Mouse (Mus musculus): ENCODE data around the gene Zfp664. TPM values are rescaled to one million over a fixed set of nuclear protein-coding genes. Genes with fewer than 3 reads are reported as not detected.

Gene Zfp664
- polyA plus RNA-seq, 1 experiment from 2014 or later, result 94.3 TPM

DNA sequence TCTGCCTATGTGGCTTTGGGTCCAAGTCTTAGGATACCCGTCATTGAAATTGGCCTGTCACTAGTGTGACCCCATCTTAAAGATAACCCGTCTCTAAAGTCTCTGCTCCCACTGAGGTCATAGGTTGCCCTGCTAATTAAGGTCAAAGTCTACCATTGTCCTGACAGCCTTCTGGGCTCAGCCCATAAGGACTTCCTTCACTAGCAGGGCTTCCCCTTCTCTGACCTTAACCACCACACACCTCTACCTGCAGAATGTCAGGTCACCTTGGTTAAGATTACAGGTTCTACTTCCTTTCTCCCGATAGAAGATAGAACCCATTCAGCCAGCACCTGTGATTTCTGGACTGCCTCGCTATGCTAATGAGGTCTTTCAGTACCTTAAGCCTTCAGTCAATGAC, 41.4 kb downstream of the Zfp664 start:
- H3K4me3 ChIP-seq (replicated peaks), result no peak overlapping the region
- no peak for ATAC-seq (ENCODE audit: insufficient read depth, low FRiP score, low read depth)
- H3K4me2 ChIP-seq, result no peak overlapping the region
- H3K4me1 ChIP-seq, result peaks cover 14% of the 10 kb centered on the region
- no peak overlapping the region for H3K27ac ChIP-seq
- H3K9ac ChIP-seq, result no peak overlapping the region
- H3K36me3 ChIP-seq, result no peaks in the 10 kb centered on the region
- WGBS, result 73% methylated on average over 4 of the region's 4 CpGs
- no peaks in the 10 kb centered on the region for H3K27me3 ChIP-seq (replicated peaks)
- no peaks in the 10 kb centered on the region for H3K9me3 ChIP-seq

DNA sequence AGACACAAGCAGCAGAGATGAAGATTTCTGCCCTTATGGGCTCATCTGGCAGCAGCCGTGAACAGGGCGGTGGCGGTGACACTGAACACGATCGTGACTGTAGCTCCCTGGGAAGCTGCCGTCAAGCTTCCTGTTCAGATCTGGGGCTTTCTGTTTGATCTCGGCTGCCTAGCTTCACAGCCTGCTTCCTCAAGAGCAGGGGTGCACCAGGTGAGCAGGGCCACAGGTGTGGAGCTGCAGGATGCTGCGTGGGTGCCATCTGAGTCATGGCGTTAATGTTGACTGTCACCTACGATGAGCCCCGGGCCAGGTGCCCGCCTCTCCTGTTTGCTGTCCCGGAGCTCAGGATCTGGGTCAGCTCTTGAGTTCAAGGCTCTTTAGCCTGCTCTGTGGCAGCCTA, 44.4 kb downstream of the Zfp664 start:
- Histone ChIP-seq H3K4me3 (replicated peaks) (no peak overlapping the region), H3K4me1 (no peaks in the 10 kb centered on the region; the same call in 1 of the 2 replicates), H3K36me3 (no peaks in the 10 kb centered on the region), H3K9ac (no peak overlapping the region), H3K27me3 (replicated peaks) (no peaks in the 10 kb centered on the region), H3K9me3 (no peaks in the 10 kb centered on the region), H3K4me2 (no peak overlapping the region), H3K27ac (no peak overlapping the region)
- no peak for ATAC-seq (ENCODE audit: insufficient read depth, low FRiP score, low read depth)
- WGBS, result 53% methylated on average over 13 of the region's 13 CpGs

GRCm38 (mm10) chr5:124908860-124909259, 46.4 kb downstream of the Zfp664 start:
- Histone ChIP-seq H3K9ac (no peak overlapping the region), H3K4me3 (replicated peaks) (no peak overlapping the region), H3K9me3 (no peaks in the 10 kb centered on the region), H3K4me2 (no peak overlapping the region), H3K36me3 (no peaks in the 10 kb centered on the region), H3K4me1 (no peaks in the 10 kb centered on the region; the same call in 1 of the 2 replicates), H3K27ac (no peak overlapping the region), H3K27me3 (replicated peaks) (no peaks in the 10 kb centered on the region)
- WGBS, result 22% methylated on average over 5 of the region's 5 CpGs
- ATAC-seq (ENCODE audit: insufficient read depth, low FRiP score, low read depth), result peak; percentile 81; the same call in 1 of the 2 replicates

DNA sequence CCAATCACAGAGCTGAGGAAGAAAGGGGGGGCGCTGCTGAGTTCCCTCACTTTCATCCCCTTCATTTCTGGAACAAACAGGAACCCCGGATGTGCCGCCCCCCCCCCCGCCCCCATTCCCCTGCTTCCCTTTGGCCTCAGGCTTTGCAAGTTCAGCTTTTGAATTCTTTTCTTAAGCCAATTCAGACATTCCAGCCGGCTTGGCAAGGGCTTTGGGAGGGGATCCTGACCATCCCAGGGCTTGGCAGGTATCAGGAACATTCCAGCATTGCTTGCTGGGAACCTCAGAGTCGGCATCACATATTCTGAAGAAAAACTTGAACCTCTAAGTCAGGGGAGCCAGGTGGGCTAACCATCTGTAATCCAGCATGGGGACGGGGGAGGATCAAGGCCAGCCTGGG, 49.8 kb downstream of the Zfp664 start:
- WGBS, result 56% methylated on average over 7 of the region's 7 CpGs
- H3K27ac ChIP-seq, result no peak overlapping the region
- ATAC-seq (ENCODE audit: insufficient read depth, low FRiP score, low read depth), result no peak
- no peaks in the 10 kb centered on the region for H3K36me3 ChIP-seq
- no peak overlapping the region for H3K4me3 ChIP-seq (replicated peaks)
- H3K9ac ChIP-seq, result no peak overlapping the region
- H3K27me3 ChIP-seq (replicated peaks), result no peaks in the 10 kb centered on the region
- H3K4me2 ChIP-seq, result no peak overlapping the region
- H3K9me3 ChIP-seq, result no peaks in the 10 kb centered on the region
- no peaks in the 10 kb centered on the region; the same call in 1 of the 2 replicates for H3K4me1 ChIP-seq

DNA sequence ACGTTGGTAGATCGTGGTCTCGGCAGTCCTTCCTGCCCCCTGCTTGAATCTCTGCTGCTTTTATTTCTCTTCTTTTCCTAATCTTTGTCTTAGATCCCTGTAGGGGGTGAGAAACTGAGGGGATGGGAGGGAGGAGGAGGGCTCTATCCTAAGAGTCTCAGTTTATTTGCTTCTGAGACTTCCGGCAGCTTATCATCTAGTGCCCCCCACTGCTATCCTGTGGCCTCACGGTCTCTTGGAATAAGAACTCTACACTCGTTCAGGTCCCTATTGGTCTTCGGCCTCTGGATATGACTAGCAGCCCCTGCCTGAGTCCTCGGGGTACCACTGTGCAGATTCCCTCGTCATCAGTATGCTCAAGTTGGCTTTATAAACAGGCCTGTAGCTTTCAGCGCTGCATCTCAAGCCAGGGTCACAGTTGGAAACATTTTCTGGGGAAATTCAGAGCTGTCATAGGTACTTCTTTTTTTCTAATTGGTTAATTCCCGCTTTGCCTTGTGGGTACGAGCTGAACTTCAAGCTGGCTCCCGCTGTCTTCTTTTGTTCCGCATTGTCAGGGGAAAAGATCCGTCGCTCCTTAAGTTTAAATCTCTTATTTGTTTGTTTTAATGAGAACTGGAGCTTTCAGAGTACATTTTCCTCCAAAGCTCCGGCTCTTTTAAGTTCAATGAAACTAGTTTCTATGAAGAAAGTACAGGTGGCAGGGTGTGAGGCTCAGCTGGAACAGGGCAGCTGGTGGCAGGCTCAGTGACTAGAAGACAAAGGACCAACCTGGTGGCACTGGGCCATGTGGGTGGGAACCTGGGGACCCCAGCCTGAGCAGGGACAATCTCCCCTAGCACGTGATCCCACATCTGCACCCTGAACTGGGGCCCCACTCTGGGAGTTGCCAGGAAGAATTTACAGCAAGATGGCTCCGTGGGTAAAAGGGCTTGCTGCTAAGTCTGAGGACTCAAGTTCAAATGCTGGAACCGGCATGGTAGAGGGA, 50.7 kb downstream of the Zfp664 start:
- no peak for ATAC-seq (ENCODE audit: insufficient read depth, low FRiP score, low read depth)
- Histone ChIP-seq H3K36me3 (no peaks in the 10 kb centered on the region), H3K9ac (no peak overlapping the region), H3K27me3 (replicated peaks) (no peaks in the 10 kb centered on the region), H3K27ac (no peak overlapping the region), H3K9me3 (no peaks in the 10 kb centered on the region), H3K4me2 (no peak overlapping the region), H3K4me1 (no peaks in the 10 kb centered on the region; the same call in 1 of the 2 replicates), H3K4me3 (replicated peaks) (no peak overlapping the region)
- WGBS, result 53% methylated on average over 20 of the region's 20 CpGs

DNA sequence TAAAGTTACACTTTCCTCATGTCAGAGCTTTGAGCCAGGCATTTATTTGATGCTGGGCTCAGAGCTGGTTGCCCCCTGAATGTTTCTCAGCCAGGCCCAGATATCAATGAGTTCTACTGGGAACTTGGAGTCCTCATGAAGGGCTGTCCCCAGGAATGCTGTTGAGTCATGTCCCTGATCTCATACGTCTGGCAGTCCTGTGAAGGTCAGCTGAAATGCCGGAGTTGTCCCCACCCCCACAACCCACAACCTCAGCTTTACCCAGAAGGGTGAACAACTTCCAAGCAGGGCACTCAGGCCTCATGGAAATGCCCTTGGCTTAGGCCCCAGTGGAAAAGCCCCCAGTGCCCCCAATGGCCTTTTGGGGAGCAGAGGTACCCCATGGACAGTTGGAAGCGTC, 57.3 kb downstream of the Zfp664 start:
- Histone ChIP-seq H3K9me3 (no peaks in the 10 kb centered on the region), H3K36me3 (no peaks in the 10 kb centered on the region), H3K27me3 (replicated peaks) (no peaks in the 10 kb centered on the region), H3K27ac (no peak overlapping the region), H3K4me1 (peaks cover 11% of the 10 kb centered on the region), H3K4me3 (replicated peaks) (no peak overlapping the region), H3K9ac (no peak overlapping the region), H3K4me2 (no peak overlapping the region)
- ATAC-seq (ENCODE audit: insufficient read depth, low FRiP score, low read depth), result no peak
- WGBS, result 74% methylated on average over 3 of the region's 3 CpGs

DNA sequence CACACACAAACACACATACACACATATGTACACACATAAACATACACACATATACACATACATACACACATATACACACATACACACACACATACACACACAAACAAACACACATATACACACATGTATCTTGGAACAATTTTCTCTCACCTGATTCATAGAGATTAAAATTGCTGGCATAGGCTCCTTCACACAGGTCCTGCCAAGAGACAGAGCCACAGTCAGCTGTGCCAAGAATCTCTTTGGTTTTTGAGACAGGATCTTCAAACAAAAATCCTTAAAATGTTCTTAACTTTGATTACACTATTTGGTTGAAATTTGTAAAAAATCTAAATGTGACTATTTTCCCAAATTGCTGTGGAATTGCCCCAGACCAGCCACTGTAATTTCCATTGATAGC, 58.9 kb downstream of the Zfp664 start:
- Histone ChIP-seq H3K4me3 (replicated peaks) (no peak overlapping the region), H3K9ac (no peak overlapping the region), H3K27me3 (replicated peaks) (no peaks in the 10 kb centered on the region), H3K36me3 (no peaks in the 10 kb centered on the region), H3K4me1 (peaks cover 11% of the 10 kb centered on the region), H3K9me3 (no peaks in the 10 kb centered on the region), H3K27ac (no peak overlapping the region), H3K4me2 (no peak overlapping the region)
- no peak for ATAC-seq (ENCODE audit: insufficient read depth, low FRiP score, low read depth)

DNA sequence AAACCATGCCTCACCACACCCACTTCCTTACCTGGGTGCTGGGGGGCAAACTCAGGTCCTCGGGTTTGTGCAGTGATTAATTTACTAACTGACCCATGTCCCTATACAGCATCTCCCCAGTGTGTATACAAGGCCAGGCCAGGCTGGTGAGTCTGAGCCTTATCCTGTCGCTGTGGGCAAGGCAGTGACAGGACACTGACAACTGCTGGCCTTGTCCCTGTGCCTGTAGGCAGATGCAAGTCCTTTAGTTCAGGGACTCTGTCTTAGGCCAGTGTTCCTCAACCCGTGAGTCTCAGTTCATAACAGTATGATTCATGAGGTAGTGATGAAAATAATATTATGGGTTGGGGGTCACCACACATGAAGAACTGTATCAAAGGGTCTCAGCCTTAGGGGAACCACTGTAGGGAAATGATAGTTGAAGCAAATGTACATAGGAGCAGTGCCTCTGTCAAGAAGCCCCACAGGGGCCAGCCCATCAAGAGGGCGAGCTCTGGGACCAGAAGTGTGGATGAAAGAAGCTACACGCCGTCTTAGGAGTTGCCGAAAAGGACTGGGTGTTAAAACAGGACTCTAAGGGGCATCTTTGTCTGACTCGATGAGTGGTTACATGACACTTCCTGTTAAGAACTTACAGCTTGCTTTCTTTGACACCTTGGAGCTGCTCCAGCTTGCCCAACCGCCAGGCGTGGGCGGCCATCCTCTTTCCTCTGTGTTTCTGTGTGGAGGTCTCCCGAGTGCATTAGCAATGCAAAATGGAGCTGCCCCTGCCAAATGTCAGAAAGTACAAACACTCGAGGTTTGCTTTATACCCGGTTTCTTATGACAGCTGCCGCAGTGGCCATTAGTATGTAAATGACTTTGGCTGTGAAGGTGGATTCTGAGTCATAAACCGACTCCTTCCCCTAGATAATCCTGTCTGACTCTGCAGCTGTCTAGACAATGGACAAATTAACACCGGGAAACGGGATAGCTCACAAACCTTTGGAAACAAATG, 60.2 kb downstream of the Zfp664 start:
- Histone ChIP-seq H3K4me3 (replicated peaks) (no peak overlapping the region), H3K4me1 (peaks cover 11% of the 10 kb centered on the region), H3K4me2 (peak overlapping the region; percentile 27; the same call in 1 of the 2 replicates), H3K36me3 (no peaks in the 10 kb centered on the region), H3K9ac (no peak overlapping the region), H3K27me3 (replicated peaks) (no peaks in the 10 kb centered on the region), H3K27ac (peak overlapping the region; percentile 36; the same call in 1 of the 2 replicates), H3K9me3 (no peaks in the 10 kb centered on the region)
- no peak for ATAC-seq (ENCODE audit: insufficient read depth, low FRiP score, low read depth)
- WGBS, result 24% methylated on average over 18 of the region's 18 CpGs

- no peak overlapping the region for H3K4me3 ChIP-seq (replicated peaks)
- no peaks in the 10 kb centered on the region for H3K9me3 ChIP-seq
Observed at GRCm38 (mm10) chr5:124929425-124930054, 67.0 kb downstream of the Zfp664 start.

DNA sequence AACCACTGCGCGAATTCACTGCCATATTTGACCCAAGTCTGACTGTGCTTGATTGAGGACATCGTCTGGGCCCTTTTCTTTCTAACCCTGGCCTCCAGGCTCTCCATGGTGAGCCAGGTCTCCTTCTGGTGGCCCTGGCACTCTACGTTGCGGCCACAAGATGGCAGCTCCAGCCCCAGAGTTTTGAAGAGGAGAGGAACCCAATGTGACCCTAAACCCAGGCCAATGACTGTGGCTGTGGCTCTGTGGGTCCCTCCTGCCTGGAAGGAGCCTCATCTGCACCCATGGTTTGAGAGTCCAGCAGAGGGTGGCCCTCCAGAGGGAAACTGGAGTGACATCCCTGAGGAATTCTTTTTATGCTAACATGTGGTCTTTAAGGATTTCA, 67.6 kb downstream of the Zfp664 start:
- H3K4me2 ChIP-seq, result no peak overlapping the region
- H3K9me3 ChIP-seq, result no peaks in the 10 kb centered on the region
- no peaks in the 10 kb centered on the region for H3K36me3 ChIP-seq
- WGBS, result 53% methylated on average over 5 of the region's 5 CpGs
- H3K27me3 ChIP-seq (replicated peaks), result no peaks in the 10 kb centered on the region
- no peak overlapping the region for H3K27ac ChIP-seq
- H3K9ac ChIP-seq, result no peak overlapping the region
- no peaks in the 10 kb centered on the region for H3K4me1 ChIP-seq
- ATAC-seq (ENCODE audit: insufficient read depth, low FRiP score, low read depth), result no peak
- H3K4me3 ChIP-seq (replicated peaks), result no peak overlapping the region

More at GRCm38 (mm10) chr5:124929425-124930054, 67.0 kb downstream of the Zfp664 start:
- Histone ChIP-seq H3K4me2 (no peak overlapping the region), H3K4me1 (no peaks in the 10 kb centered on the region), H3K27me3 (replicated peaks) (no peaks in the 10 kb centered on the region), H3K27ac (no peak overlapping the region), H3K36me3 (no peaks in the 10 kb centered on the region), H3K9ac (no peak overlapping the region)
- 77% methylated on average over 9 of the region's 9 CpGs for WGBS
- ATAC-seq (ENCODE audit: insufficient read depth, low FRiP score, low read depth), result no peak

DNA sequence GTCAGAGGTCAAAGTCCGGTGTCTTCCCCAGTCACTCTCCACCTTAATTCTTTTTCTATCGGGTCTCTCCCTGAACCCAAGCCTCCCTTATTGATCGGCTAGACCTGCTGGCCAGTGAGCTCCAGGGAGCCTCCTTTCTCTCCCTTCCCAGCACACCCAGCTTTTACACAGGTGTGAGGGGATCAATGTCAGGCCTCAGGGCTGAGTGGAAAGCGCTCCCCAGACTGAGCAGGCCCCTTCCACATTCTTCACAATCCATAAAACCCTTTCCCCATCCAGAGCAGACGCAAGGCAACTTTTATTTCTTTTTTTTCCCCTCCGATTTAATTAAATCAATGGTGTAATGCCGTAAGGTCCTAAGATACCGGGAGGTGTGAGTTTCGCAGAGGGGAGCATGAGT, 68.1 kb downstream of the Zfp664 start:
- H3K27me3 ChIP-seq (replicated peaks), result no peaks in the 10 kb centered on the region
- no peak overlapping the region for H3K27ac ChIP-seq
- no peak for ATAC-seq (ENCODE audit: insufficient read depth, low FRiP score, low read depth)
- 71% methylated on average over 9 of the region's 9 CpGs for WGBS
- no peak overlapping the region for H3K9ac ChIP-seq
- no peaks in the 10 kb centered on the region for H3K4me1 ChIP-seq
- H3K4me2 ChIP-seq, result no peak overlapping the region
- H3K9me3 ChIP-seq, result no peaks in the 10 kb centered on the region
- no peak overlapping the region for H3K4me3 ChIP-seq (replicated peaks)
- no peaks in the 10 kb centered on the region for H3K36me3 ChIP-seq
